Mouse (Mus musculus) E14TG2a.4 (cell line): ENCODE measurements at regions not wholly inside any gene's neighbourhood (a gene's known extent, or its start where the extent isn't known, plus 50 kb on each side); places are given as distances from the start of the nearest gene placed in this dataset.

Experiments
- CTCF ChIP-seq: conservative IDR thresholded peaks from 2 replicates; pipeline ENCODE4 v1.5.1; 2014; ENCODE audit warnings: low read length
- NANOG ChIP-seq: IDR thresholded peaks from 2 replicates; pipeline ENCODE4 v1.6.1; 2014; ENCODE audit warnings: borderline replicate concordance, low read length, mixed read lengths
- POU5F1 ChIP-seq: IDR thresholded peaks from 2 replicates; pipeline ENCODE4 v1.6.1; 2014; ENCODE audit warnings: low read length, borderline replicate concordance

DNA sequence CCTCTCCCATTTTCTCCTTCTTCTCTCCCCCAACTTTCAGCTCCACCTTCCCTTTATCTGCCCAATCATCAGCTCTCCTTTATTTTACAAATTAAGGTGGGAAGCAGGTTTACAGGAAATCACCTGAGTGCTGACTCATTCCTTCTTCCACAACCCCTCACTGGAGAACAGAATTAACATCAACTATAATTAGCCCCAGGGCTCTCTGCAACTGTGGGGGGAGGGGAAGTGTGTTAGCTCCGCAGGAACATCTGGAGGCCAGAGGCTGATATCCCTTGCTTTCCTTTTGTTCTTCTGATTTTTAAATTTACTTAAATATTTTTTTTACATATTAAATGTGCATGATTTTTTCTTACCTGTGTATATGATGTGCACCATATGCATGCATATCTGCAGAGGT is 459.4 kb upstream of the 3110018I06Rik start:
- TF ChIP-seq CTCF, result no peak
- TF ChIP-seq NANOG, result no peak; the same call in 1 of the 2 replicates
- TF ChIP-seq POU5F1, result no peak
